Mouse (Mus musculus) G1E (cell line): Measurements from ENCODE around the gene Sowahd.

Source experiments
- CTCF ChIP-seq: IDR thresholded peaks from 2 replicates; pipeline ENCODE4 v1.5.1; 2012; ENCODE audit warnings: low read depth, low read length, inconsistent platforms, mixed read lengths
- GATA1 ChIP-seq: IDR thresholded peaks from 2 replicates; pipeline ENCODE4 v1.6.1; 2012; ENCODE audit warnings: borderline replicate concordance, low read length, inconsistent platforms, mixed read lengths
- TAL1 ChIP-seq: conservative IDR thresholded peaks from 2 replicates; pipeline ENCODE4 v1.6.1; 2012; ENCODE audit warnings: low read depth, low read length, inconsistent platforms, mixed read lengths

DNA sequence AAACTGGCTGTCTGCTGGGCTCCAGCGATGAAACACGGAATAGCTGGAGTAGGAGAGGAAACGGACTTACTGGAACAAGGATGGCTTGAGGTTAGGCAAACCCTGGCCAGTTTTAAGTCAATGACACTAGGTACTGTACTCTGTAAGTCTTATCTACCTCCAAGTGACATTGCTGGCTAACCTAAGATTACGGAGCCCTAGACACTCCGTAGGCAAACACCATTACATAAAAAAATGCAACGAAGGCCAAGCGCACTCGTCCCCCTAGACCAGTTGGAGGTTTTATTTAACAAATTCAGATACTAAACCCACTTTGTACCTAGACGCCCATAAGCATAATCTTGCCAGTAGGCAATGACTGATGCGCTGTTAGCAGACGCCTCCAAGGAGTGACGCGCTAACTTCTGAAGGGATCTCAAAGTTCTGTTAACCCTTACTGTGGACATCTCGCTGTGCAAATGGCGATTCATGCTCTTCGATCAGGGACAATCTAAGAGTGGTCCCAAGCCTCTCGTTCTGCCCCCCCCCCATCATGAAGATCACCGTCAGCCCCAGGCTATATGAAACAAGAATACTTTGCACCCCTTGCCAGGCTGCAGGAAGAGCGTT, 35.8 kb downstream of the Sowahd start:
- TF ChIP-seq CTCF (no peak), TAL1 (no peak), GATA1 (no peak)
